Mouse (Mus musculus) cortical plate, adult 2 months (tissue): Measurements from ENCODE around the gene Frmpd3.

Experiments
- CTCF ChIP-seq: fragments of 200-500 bp; IDR thresholded peaks from 2 replicates; pipeline ENCODE4 v1.5.1; 2011; ENCODE audit warnings: mild to moderate bottlenecking, control low read depth, low read length; ENCODE audit not compliant: insufficient read depth; ENCODE audit errors: extremely low read depth
- POLR2A ChIP-seq: fragments of 200-500 bp; IDR thresholded peaks from 2 replicates; pipeline ENCODE4 v1.6.1; 2011; ENCODE audit warnings: mild to moderate bottlenecking, low read length, control low read depth; ENCODE audit not compliant: insufficient read depth; ENCODE audit errors: extremely low read depth

GRCm38 (mm10) chrX:140407593-140407992 lies 65.5 kb downstream of the Frmpd3 start:
- TF ChIP-seq CTCF (no peak), POLR2A (no peak)
